Mouse (Mus musculus) gastrocnemius, adult 2 months (tissue): Measurements from ENCODE around the gene Zfpm1. TPM values are rescaled to one million over a fixed set of nuclear protein-coding genes. Genes with fewer than 3 reads are reported as not detected.

ENCODE experiments used
- DNase-seq: peaks from one replicate; pipeline ENCODE4 v3.0.0; 2022
- H3K27ac ChIP-seq: fragments of 200-600 bp; 2 replicates; pipeline ENCODE4 v1.8.1; 2022; ENCODE audit warnings: mild to moderate bottlenecking
- H3K4me3 ChIP-seq: fragments of 200-600 bp; 2 replicates; pipeline ENCODE4 v1.8.1; 2022; ENCODE audit warnings: mild to moderate bottlenecking, moderate library complexity
- CTCF ChIP-seq: fragments of 200-600 bp; IDR thresholded peaks from 2 replicates; pipeline ENCODE4 v1.8.1; 2022; ENCODE audit warnings: antibody characterized with exemption, mild to moderate bottlenecking, moderate library complexity
- intact Hi-C: fragments of 180-260 bp; cut with DNase I; formaldehyde crosslinking; loops from one replicate; pipeline ENCODE4 v1.15.1; 2025
- total RNA-seq, 2 experiments: library from RNA; stranded (reverse); gene quantifications; 2 replicates each; pipeline ENCODE4 v1.2.3; 2021

Gene Zfpm1
- total RNA-seq, 2 experiments from 2014 or later = 6.6 to 8.8 TPM

DNA sequence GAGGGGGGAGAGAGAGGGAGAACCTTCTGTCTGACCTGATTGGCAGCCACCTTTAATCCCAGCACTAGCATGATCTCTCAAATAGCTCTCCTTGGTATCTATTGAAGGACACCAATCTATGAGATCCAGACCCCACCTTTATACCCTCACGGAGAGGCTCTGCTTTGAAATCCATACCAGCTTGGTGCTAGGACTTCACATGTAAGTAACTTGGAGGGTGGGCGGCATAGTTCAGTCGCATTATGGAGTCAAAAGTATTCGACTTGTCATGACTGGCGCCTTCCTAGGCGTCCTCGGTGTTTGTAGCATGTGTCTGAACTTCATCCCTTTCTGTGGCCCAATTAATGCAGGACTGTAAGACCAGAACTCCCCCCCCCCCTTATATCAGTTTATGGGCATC lies 93.4 kb downstream of the Zfpm1 start:
- TF ChIP-seq CTCF = no peak
- Histone ChIP-seq H3K4me3 (no peak overlapping the region), H3K27ac (no peak overlapping the region)
- no peak for DNase-seq
- intact Hi-C loops = loop anchor here (5.0 kb wide), 1 partner anchor 102 kb away; the partner anchor contains the start of genes Ctu2 and Rnf166

DNA sequence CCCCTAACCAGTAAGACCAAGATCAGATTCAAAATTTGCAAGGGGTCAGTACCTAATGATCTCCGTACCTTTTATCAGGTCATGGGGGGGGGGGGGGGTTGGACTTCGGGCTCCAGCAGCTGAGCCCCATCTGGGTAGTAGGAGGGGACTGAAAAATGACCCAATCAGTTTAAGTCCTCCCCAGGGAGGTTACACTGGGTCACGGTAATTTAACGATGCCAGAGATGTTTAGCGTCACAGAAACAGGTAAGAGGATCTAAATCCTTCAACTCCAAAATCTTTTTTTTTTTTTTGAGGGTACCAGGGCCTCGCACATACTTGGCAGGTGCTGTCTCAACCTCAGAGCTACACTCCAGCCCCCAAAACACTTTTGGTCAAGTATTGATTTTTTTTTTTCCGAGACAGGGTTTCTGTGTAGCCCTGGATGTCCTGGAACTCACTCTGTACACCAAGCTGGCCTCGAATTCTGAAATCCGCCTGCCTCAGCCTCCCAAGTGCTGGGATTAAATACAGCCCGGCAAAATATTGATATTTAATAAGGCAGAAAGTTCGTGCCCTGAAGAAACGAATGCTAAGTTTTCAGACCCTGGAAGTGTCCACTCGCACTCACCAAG lies 93.9 kb downstream of the Zfpm1 start:
- TF ChIP-seq CTCF = no peak
- peak overlapping the region; percentile 85 for H3K4me3 ChIP-seq
- intact Hi-C loops = loop anchor here (5.0 kb wide), 1 partner anchor 101 kb away; the partner anchor contains the start of genes Ctu2 and Rnf166
- no peak for DNase-seq
- H3K27ac ChIP-seq = peak overlapping the region; percentile 98

DNA sequence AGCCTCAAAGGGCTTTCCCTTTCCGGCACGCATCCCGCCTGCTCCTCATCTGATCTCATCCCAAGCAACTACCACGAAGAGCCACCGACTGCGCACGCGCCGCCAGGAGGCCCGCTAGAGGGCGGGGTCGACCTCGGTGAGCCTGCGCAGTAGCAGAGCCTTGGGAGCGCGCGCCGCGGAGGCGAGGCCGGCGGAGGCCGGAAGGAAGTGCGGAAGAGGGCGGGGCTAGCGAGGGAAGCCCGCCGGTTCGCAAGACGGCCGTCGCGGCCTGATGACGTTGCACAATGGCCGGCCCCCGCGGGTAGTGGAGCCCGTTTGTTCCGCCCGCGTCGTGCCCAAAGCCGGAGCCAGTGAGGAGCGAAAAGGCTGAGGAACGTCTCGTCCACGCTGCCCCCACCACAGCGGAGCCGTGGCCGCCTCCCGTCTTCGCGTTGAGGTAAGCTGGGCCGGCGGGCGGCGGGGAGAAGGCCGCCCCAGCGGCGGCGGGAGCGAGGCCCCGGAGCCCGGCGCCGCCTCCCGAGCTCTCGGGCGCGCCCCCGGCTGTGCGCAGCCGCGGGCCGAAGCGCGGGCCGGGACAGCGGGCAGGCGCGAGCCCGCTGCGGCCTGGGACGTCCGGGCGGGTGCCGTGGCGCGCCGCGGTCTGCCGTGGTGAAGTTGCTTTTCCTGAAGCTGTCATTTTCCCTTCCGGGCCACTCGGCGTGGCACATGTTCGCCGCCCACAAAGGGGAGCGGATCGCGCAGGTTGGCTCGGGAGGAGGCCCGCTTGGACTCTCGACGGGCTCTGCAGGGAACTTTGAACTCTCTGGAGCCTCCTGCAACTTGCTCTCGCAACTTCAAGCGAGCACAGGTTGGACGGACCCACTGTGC lies 94.7 kb downstream of the Zfpm1 start, which contains the start of gene Zc3h18:
Zc3h18 (plus strand) TSS at position 245 of the 867 bp plus-strand sequence.
- TF ChIP-seq CTCF = peak; percentile 44
- intact Hi-C loops = loop anchor here (5.0 kb wide), 1 partner anchor 101 kb away; the partner anchor contains the start of genes Ctu2 and Rnf166

DNA sequence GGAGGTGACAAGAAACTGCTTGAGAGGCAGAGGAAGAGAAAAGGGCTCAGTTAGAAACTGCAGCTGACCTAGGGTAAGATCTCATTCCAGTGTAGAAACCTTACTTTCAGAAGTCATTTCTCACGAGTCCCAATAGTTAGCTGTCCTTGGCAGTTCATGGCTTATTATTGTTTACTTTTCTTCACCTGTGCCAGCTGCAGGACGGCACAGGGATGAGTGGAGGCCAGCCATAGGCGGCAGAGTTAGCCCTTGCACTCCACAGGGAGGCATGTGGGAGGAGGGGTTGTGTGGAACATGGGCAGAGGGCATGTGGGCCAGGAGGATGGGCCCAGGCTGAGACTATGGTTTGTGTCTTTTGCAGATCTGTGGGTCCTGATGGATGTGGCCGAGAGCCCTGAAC lies 101.1 kb downstream of the Zfpm1 start:
- intact Hi-C loops = loop anchor here (10.0 kb wide), 1 partner anchor 692 kb away; no protein-coding TSS in a partner anchor
- no peak overlapping the region for H3K4me3 ChIP-seq
- no peak for TF ChIP-seq CTCF
- no peak overlapping the region for H3K27ac ChIP-seq
- no peak for DNase-seq

More for the DNA sequence above, 94.7 kb downstream of the Zfpm1 start, which contains the start of gene Zc3h18:
- H3K27ac ChIP-seq = peak within 1 kb of the TSS; percentile 98
- DNase-seq = peak; percentile 100
- peak within 1 kb of the TSS; percentile 85 for H3K4me3 ChIP-seq

Other genes starting within 250 kb of the Zfpm1 start
- gene Trhr2, start 78.6 kb downstream of the Zfpm1 start, total RNA-seq = not detected
- gene Zc3h18, start 94.5 kb downstream of the Zfpm1 start, total RNA-seq = 10 to 100 TPM; 26.7 to 26.8 TPM
- not detected for gene Il17c, start 139.9 kb downstream of the Zfpm1 start, total RNA-seq
- gene Cyba, start 150.8 kb downstream of the Zfpm1 start, total RNA-seq = 1 to 10 TPM; 6.7 to 7.7 TPM
- gene Mvd, start 161.3 kb downstream of the Zfpm1 start, total RNA-seq = 1 to 10 TPM; 5.1 to 6.4 TPM
- gene Snai3, start 178.6 kb downstream of the Zfpm1 start, total RNA-seq = 10 to 100 TPM; 11.3 TPM
- 10 to 100 TPM; 30.4 to 32.6 TPM for gene Rnf166, start 193.9 kb downstream of the Zfpm1 start, total RNA-seq
- gene Ctu2, start 194.0 kb downstream of the Zfpm1 start, total RNA-seq = 1 to 10 TPM; 6.9 to 7.4 TPM